ENCODE assay signal across 8 mouse cellular contexts in the genomic region with DNA sequence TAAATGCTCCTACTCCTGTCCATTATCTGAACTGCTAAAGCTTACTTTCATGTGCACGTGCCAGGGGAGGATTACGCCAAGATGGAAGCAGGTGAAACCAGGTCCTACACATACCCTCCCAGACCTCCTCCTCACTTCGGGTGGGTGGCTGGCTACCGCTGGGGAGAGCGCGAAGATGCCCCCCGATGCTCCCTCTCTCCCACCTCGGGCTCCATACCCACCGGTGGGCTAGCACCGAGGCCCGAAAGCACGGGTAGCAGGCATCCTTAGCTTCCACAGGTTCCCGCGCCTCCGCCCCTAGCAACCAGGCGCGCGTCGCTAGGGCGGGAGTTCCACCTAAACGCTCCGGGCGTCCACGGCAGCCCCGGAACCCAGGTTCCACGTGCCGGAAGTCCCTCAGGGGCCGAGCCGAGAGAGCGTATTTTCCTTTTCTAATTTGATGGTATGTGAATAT. TPM values are rescaled to one million over a fixed set of nuclear protein-coding genes. Genes with fewer than 3 reads are reported as not detected.
DNase-seq lines count a peak whose midpoint lies in the region; ATAC-seq lines count a peak whose summit lies in the region.

Wdr31 (minus strand) TSS at position 299 of the 454 bp plus-strand sequence.

- peak within 1 kb of the TSS; percentile 74 for H3K9ac ChIP-seq in hindbrain, embryonic 13.5 days

- H3K27ac ChIP-seq in hindbrain, embryonic 13.5 days = no peak within 1 kb of the TSS

- WGBS in hindbrain, embryonic 13.5 days = under 1% methylated on average over 30 of the region's 30 CpGs

- no peaks in the 10 kb centered on the region for H3K36me3 ChIP-seq in hindbrain, embryonic 13.5 days

- peak; percentile 78 for DNase-seq in T-cell, adult 2 months (ENCODE audit: low spot score)
- peak; percentile 90 for DNase-seq in cerebellum, postnatal 14 days
- peak; percentile 59 to 79 for DNase-seq in frontal cortex, postnatal 14 days (ENCODE audit: low spot score in 2 of 2)
- DNase-seq in layer of hippocampus, postnatal 25 days (ENCODE audit: extremely low spot score in 1 of 2, low spot score in 1 of 2) = peak; percentile 80 to 81
- peak; percentile 80 for DNase-seq in lung, postnatal 14 days
- DNase-seq in retina, adult 2 months (ENCODE audit: low read depth, low spot score) = peak; percentile 74
- peak; percentile 84 for DNase-seq in thymus, postnatal 25 days

- peak within 1 kb of the TSS; percentile 60 for H3K4me3 ChIP-seq in hindbrain, embryonic 13.5 days

- H3K9me3 ChIP-seq in hindbrain, embryonic 13.5 days = no peaks in the 10 kb centered on the region; the same call in 1 of the 2 replicates

- 0 out of 2 replicates have a peak, but pooled peaks cover 8% of the 10 kb centered on the region for H3K27me3 ChIP-seq in hindbrain, embryonic 13.5 days

- peak; percentile 94 for ATAC-seq in hindbrain, embryonic 13.5 days (ENCODE audit: low FRiP score)

- peaks cover 6% of the 10 kb centered on the region for H3K4me1 ChIP-seq in hindbrain, embryonic 13.5 days (replicated peaks)

- H3K4me2 ChIP-seq in hindbrain, embryonic 13.5 days = peak within 1 kb of the TSS; percentile 70

RNA-seq across cellular contexts. Expression of gene Wdr31, which starts in this region (rescaled TPM):
- polyA plus RNA-seq in hindbrain, embryonic 13.5 days (2015; fragmentation: Nextera tagmentation; extraction: Ambion mirVana) = 8.8 and 9.0 TPM in 2 replicates
- 1 to 10 TPM; 6.7 to 8.5 TPM for total RNA-seq in layer of hippocampus, postnatal 25 days (2021)
